Mouse (Mus musculus) retina, postnatal 1 day (tissue): Measurements from ENCODE around the gene Polr1c.
A peak's percentile ranks its signal among the peaks of the same experiment; 100 is the strongest.

Source experiments
- DNase-seq: peaks from one replicate; pipeline ENCODE4 v3.0.0-alpha.2; 2012

The Polr1c gene

GRCm38 (mm10) chr17:46203078-46203477 lies 44.8 kb downstream of the Polr1c start:
- DNase-seq, result no peak

GRCm38 (mm10) chr17:46202421-46203071 lies 45.3 kb downstream of the Polr1c start, which contains the start of the genes Polh and Xpo5:
Polh (minus strand) TSS chr17:46202645.
Xpo5 (plus strand) TSS chr17:46202782.
- DNase-seq, result peak; percentile 96

GRCm38 (mm10) chr17:46201151-46201550 lies 46.7 kb downstream of the Polr1c start:
- DNase-seq, result no peak
